Mouse (Mus musculus): ENCODE measurements at regions not wholly inside any gene's neighbourhood (a gene's known extent, or its start where the extent isn't known, plus 50 kb on each side); places are given as distances from the start of the nearest gene placed in this dataset.
A peak's percentile ranks its signal among the peaks of the same experiment; 100 is the strongest.
"Not testable (repeated sequence)": the region's sequence is repeated elsewhere in the genome, so short reads cannot be mapped to it uniquely, and the experiment has no call there.

- DNase-seq (ENCODE audit: low spot score in 2 of 2): peak in 1 of 2 experiments; percentile 67
These were observed 195.6 kb downstream of the Fam198b start for GRCm38 (mm10) chr3:80079801-80080418.

GRCm38 (mm10) chr3:80081210-80081609 is 196.9 kb downstream of the Fam198b start:
- no peak for DNase-seq (ENCODE audit: low spot score in 2 of 2)

- no peak for DNase-seq (ENCODE audit: low spot score in 2 of 2)
These were observed 198.6 kb downstream of the Fam198b start for GRCm38 (mm10) chr3:80082780-80083519.

- no peak for DNase-seq (ENCODE audit: low spot score in 2 of 2)
These were observed 199.8 kb downstream of the Fam198b start for GRCm38 (mm10) chr3:80084168-80084567.

GRCm38 (mm10) chr3:80099625-80100024 is 215.3 kb downstream of the Fam198b start:
- DNase-seq (ENCODE audit: low spot score in 2 of 2): no peak

- DNase-seq (ENCODE audit: low spot score in 2 of 2): no peak
These were observed 235.9 kb downstream of the Fam198b start for GRCm38 (mm10) chr3:80120177-80120736.

GRCm38 (mm10) chr3:80123666-80124065 is 239.3 kb downstream of the Fam198b start:
- DNase-seq (ENCODE audit: low spot score in 2 of 2): no peak

- no peak for DNase-seq (ENCODE audit: low spot score in 2 of 2)
These were observed 240.3 kb downstream of the Fam198b start for GRCm38 (mm10) chr3:80124621-80125020.

- no peak for DNase-seq (ENCODE audit: low spot score in 2 of 2)
These were observed 257.4 kb downstream of the Fam198b start for GRCm38 (mm10) chr3:80141697-80142096.

- no peak for DNase-seq (ENCODE audit: low spot score in 2 of 2)
These were observed 276.1 kb downstream of the Fam198b start for GRCm38 (mm10) chr3:80160473-80160872.

GRCm38 (mm10) chr3:80181749-80182148 is 297.4 kb downstream of the Fam198b start:
- DNase-seq (ENCODE audit: low spot score in 2 of 2): no peak

GRCm38 (mm10) chr3:80182161-80182560 is 297.8 kb downstream of the Fam198b start:
- not testable (repeated sequence) for DNase-seq (ENCODE audit: low spot score in 2 of 2)

GRCm38 (mm10) chr3:80187406-80187805 is 303.1 kb downstream of the Fam198b start:
- no peak for DNase-seq (ENCODE audit: low spot score in 2 of 2)

GRCm38 (mm10) chr3:80200904-80201303 is 316.6 kb downstream of the Fam198b start:
- DNase-seq (ENCODE audit: low spot score in 2 of 2): no peak

- no peak for DNase-seq (ENCODE audit: low spot score in 2 of 2)
These were observed 320.5 kb downstream of the Fam198b start for GRCm38 (mm10) chr3:80204821-80205220.

- DNase-seq (ENCODE audit: low spot score in 2 of 2): no peak
These were observed 321.0 kb downstream of the Fam198b start for GRCm38 (mm10) chr3:80205351-80205750.

- DNase-seq (ENCODE audit: low spot score in 2 of 2): no peak
These were observed 322.7 kb downstream of the Fam198b start for GRCm38 (mm10) chr3:80207022-80207421.

- no peak for DNase-seq (ENCODE audit: low spot score in 2 of 2)
These were observed 323.7 kb downstream of the Fam198b start for GRCm38 (mm10) chr3:80208028-80208427.

GRCm38 (mm10) chr3:80209596-80209995 is 325.3 kb downstream of the Fam198b start:
- no peak for DNase-seq (ENCODE audit: low spot score in 2 of 2)

- DNase-seq (ENCODE audit: low spot score in 2 of 2): no peak
These were observed 327.2 kb downstream of the Fam198b start for GRCm38 (mm10) chr3:80211323-80212109.

GRCm38 (mm10) chr3:80248611-80249010 is 364.3 kb downstream of the Fam198b start:
- DNase-seq (ENCODE audit: low spot score in 2 of 2): no peak

GRCm38 (mm10) chr3:80249974-80250373 is 365.6 kb downstream of the Fam198b start:
- DNase-seq (ENCODE audit: low spot score in 2 of 2): no peak

Data from spleen, postnatal 10 days (tissue).